Mouse (Mus musculus): Measurements from ENCODE around the gene Slc44a4.
A peak's percentile ranks its signal among the peaks of the same experiment; 100 is the strongest.

Gene Slc44a4

DNA sequence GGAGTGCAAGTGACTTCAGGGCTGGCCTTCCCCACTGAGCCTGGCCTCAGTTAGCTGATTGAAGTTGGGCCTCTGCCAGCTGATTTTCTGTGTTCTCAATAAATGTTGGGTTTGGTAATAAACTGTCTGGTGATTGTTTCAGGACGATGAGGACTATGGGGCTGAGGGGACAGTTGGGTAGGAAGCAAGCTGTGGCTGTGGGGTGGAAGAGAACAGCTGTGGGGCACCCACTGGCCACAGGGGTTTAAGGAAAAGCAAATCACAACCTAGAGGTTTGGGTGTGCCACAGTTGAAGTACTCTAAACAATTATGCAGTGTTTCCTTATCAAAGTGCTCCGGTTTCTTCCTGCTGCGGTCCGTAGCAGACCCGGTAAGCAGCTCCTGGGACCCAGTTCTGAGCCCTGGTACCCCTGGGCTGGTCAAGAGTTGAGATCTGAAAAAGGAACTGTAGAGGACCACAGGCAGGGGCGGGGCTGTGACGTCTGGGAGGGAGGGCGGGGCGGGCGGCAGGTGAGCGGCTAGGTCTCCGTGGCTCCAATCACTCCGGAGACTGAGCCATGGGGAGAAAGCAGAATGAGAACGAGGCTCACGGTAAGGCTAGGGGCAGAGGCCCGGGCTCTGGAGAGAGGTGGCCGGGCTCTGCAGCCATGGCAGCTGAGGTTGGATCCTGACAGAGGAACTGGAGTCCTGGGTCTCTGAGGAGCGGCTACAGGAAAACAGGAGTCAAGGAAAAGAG, at the start of gene Slc44a4:
Slc44a4 (plus strand) TSS at position 537 of the 736 bp plus-strand sequence.
- no peak for DNase-seq (ENCODE audit: low spot score)

DNA sequence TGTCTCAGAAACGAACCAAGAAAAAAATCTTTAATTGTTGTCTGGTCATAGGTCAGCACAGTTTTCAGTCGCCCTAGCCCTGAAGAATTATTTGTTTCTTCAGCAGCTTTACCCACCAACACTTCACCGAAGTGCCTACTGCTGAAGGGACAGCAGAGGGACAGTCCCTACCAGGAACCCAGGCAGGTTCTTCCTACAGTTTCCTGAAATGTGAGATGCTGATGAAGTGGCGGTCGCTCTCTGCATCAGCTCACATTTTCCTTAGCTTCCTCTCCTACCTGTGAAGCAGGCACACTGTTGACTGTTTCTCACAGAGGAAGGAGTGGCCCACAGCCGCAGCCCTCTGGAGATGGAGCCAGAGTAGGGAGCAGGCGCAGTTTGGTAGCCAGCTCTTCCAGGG, 48.3 kb upstream of the Slc44a4 start:
- no peak for DNase-seq (ENCODE audit: low spot score)

DNA sequence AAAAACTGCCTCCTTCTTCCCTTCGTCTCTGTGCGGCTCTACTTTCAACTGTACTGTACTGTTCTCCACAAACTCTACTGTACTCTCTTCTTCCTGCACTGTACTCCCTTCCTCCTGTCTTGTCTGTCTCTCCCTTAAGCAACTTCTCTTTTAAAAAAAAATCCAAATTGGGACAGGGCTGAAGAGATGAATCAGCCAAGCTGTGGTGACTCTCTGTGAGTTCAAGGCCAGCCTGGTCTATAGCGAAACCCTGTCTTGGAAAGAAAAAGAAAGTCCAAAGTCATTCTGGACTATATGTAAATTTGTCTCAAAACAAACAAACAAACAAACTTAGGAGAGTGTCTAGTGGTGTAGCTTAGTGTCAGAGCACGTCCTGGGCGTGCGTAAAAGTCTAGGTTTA, 39.9 kb upstream of the Slc44a4 start:
- DNase-seq (ENCODE audit: low spot score) = no peak

DNA sequence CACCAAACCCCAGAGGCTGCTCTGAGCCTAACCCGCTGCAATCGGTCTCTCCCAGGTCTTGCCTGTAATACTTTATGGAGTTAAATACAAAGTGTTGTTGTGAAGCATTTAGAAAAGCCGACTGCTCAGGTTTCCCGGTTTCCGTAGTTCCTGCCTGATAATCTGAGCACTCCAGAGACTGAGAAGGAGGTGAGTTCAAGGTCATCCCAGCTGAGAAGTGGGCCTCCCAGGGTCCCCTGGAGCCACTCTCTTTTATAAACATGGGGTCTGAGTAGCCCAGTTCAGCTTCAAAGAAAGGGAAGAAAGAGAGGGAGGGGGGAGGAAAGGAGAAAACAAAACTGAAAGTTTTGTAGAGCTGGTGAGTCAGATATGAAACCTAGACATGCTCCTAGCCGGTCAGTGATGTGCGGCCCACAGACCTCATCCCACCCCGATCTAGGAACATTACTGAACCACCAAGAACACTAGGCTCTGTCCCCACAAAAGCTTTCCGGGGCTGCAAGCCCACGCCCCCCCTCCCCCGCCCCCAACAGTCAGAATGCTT, 34.9 kb upstream of the Slc44a4 start, which contains the start of gene Zbtb12:
Zbtb12 (plus strand) TSS at position 148 of the 544 bp plus-strand sequence.
- DNase-seq (ENCODE audit: low spot score) = no peak

DNA sequence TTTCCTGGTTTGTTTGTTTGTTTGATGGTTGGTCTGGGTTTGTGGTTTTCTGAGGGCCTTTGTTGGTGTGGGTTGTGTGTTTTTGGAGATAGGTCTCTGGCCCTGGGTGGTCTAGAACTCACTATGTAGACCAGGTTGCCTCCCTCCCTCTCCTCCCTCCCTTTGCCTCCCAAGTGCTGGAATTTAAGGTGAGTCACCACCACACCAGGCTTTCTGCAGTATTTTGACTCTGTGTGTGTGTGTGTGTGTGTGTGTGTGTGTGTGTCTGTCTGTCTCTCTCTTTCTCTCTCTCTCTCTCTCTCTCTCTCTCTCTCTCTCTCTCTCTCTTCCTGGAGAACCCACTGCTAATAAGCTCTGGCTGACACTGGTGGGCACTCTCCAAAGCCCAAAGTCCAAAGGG, 33.1 kb upstream of the Slc44a4 start:
- no peak for DNase-seq (ENCODE audit: low spot score)

DNA sequence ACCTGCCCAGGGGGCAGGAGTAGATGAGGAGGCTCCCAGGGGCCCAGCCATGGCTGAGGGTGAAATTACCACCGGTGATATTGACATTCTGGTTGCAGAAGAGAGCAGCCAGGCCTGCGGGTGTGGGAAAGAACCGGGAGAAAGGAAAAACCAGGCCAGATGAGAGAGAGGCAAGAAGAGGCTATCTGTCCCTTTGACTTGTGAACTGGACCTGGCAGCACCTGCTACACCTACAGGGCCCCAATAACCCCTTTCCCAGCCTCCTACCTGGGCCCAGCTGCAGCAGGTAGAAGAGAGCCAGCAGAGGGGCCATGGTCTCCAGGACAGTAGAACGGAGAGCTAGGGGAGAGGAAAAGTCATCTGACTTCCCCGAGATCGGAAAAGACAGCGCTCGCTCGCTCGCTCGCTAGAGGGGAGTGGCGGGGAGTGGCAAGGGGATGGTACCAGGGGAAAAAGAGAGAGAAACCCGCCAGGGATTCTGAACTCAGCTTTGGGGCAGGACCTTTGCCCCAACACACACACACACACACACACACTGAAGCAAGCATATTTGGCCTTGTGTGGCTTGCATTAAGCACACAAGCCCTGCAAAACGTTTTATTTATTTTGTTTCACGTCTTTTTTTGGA, 32.5 kb upstream of the Slc44a4 start, which contains the start of gene Gm20547:
Gm20547 (minus strand) TSS at position 360 of the 628 bp plus-strand sequence.
- DNase-seq (ENCODE audit: low spot score) = no peak

DNA sequence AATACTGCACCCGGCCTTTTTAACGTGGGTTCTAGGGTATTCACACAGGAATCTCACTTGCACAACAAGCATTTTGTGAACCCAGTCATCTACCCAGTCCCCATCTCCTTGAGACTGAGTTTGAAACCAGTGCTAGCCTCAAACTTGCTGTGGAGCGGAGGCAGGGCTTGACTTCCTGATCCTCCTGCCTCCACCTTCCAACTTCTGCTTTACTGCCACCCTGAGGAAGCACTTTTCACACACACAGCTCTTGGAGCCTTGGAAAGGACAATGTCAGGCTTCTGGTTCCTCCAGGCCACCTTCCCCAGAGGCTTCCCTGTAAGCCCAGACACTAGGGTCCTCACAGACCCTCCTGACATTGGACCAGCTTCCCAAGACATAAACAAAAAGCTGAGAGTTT, 30.9 kb upstream of the Slc44a4 start:
- no peak for DNase-seq (ENCODE audit: low spot score)

DNA sequence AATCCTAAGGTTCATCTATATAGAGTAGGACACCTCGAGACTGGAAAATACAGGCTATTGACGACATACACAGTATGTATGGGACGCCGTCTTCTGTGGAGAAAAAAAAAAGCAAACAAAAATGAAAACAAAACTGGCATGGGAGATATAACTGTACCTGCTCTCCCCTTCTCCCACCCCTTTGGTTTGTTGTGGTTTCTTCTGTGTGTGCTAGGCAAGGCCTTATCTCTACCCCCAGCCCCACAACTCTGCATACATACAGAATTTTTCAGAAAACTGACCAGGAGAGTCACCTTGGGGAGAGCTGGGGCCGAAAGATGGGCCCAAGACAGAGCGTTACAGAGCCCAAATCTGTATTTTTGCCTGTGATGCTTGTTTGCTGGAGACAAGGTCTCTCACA, 29.6 kb upstream of the Slc44a4 start:
- DNase-seq (ENCODE audit: low spot score) = no peak

DNA sequence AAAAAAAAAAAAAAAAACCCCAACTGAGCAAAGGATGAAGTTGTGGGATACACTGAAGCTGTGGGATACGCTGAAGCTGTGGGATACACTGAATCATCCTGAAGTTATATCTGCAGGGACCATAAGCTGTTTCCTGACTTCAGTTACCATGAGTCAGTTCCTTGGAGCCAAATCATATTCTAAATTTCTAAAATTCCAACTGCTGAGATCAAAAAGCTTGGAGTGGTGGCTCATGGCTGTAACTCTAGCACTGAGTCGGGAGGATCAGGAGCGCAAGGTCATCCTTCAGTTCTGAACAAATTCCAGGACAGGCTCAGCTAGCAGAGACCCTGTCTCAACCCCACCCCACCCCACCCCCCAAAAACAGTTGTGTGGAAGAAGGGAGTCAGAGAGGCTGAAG, 28.7 kb upstream of the Slc44a4 start:
- no peak for DNase-seq (ENCODE audit: low spot score)

DNA sequence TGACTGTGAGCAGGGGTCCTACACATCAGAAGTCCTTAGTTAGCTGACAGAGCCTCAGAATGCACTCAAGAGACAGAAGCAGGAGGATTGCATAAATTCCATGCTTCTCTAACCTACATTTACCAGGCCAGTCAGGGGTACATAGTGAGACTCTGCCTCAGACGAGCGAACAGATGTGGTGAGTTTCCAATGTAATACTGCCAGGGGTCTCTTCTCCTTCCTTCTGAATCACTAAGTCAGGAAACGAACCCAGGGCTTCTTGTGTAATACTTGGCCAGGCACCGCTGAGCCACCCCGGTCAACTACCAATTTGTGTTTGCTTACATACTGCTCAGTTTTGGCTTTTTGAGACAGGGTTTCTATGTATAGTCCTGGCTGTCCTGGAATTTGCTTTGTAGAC, 26.3 kb upstream of the Slc44a4 start:
- no peak for DNase-seq (ENCODE audit: low spot score)

DNA sequence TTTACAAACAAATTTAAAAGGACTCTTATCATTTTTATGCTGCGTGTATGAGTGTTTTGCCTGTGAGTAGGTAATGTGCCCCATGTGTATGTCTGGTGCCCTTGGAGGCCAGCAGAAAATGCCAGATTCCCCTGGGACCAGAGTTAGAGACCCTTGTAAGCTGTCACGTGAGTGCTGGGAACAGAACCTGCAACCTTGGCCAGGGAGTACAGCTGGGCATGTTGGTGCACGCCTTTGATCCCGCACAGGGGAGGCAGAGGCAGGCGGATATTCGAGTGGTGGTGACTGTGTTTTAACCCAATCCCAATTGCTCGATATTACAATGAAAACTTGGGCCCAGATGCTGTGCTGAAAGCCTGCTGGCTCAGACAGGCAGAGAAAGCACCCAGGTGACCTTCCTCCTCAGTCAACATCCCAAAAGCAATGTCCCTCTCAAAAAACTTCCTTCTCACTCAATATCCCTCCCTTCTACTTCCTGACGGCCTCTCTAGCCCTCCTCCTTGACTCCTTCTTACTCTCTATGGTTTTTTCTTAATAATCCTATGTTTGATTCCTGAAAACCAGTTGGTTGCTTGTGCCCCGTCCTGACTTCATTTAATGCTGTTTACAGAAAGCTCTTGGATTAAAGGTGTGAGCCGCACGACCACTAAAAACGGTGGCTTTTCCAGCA, 24.1 kb upstream of the Slc44a4 start:
- no peak for DNase-seq (ENCODE audit: low spot score)

DNA sequence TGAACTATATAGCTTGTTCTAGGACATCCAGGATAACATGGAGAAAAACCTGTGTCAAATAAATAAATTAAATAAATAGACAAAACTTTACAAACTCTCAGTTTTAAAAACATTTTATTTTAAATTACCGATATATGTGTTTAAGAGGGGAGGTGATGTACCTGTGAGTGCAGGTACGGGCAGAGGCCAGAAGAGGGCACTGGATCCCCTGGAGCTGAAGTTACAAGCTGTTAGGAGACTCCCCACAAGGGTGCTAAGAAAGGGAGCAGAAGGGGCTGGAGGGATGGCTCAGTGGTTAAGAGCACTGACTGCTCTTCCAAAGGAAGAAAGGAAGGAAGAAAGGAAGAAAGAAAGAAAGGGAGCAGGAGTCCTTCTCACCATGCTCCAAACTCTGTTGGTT, 22.9 kb upstream of the Slc44a4 start:
- DNase-seq (ENCODE audit: low spot score) = no peak

DNA sequence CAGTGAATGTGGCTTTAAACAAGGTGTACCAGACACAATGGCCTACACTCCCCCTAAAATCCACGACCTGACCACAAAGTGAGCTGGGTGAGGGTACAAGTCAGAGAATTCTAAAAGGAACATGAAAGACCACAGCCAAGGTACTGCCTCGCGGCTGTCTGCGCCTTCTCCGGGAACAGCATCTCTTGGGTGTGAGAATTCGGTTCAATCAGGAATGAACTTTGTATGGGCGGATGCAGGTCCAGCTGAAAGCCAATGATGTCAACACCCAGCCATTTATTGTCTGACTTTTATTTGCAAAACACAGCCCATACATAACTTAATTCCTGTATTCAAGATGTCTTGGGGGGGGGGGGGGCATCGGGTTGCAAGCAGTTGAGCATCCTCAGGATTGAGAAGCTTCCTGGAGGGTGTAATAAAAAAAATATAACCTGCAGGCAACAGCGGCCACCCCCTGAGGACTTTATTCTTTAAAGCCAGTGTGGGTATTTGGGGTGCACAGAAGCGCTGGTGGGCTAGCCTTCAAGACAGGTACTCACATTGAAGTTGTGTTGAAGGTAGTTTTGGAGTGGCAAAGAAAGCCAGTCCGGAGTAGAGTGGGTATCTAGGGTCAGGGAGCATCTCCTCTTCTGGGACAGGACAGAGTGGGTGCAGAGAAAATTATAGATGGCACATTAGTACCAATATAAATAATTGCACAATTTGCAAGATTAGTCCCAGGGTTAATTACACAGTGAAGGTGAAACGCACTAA, 21.0 kb upstream of the Slc44a4 start:
- no peak for DNase-seq (ENCODE audit: low spot score)

DNA sequence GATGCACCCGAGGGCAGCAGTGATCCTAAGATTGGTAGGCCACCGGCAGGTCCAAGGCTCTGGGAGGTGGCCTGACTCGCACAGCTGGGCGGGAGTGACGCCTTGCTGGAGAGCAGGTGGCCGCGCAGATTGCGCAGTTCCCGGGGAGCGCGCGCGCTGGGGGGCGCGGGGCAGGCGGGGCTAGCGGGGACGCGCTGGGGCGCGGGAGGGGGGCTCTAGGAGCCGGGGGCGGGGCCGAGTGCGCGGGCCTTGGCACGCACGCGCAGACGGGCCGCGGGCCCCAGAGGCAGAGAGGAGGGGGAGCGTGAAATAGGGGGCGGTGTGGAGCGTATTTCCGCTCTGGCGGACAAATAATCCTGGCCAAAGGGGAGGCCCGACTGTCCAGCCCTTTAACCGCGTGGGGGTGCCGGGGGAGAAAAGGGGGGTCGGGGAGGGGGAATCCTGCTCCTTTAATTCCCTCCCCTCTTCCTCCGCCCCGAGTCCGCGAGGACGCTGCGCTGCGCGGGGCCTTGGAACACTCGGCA, 20.1 kb upstream of the Slc44a4 start:
- DNase-seq (ENCODE audit: low spot score) = peak; percentile 89

DNA sequence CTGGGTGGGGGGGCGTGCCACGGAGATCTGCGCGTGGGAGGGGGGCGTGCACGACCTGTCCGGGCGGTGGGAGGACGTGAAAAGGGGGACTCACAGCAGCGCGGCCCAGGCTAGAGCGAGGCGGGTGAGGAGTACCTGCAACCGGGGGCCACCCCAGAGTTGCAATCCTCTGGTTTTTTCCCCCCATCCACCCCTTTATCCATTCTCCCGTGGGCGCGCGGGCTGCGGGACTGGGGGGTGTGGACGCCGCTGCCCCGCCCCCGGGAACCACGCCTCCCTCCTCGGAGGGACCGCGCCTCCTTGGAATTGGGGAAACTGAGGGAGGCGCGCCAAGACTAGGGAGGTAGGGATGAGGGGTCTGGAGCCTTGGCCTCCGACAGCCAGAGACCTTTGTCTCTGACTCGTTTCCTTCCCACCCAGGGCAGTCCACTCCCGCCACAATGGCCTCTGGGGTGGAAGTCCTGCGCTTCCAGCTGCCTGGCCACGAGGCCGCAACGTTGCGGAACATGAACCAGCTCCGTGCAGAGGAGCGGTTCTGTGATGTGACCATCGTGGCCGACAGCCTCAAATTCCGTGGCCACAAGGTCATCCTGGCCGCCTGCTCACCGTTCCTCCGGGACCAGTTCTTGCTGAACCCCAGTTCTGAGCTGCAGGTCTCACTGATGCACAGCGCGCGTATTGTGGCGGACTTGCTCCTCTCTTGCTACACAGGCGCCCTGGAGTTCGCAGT, 19.3 kb upstream of the Slc44a4 start:
- DNase-seq (ENCODE audit: low spot score) = peak; percentile 50

DNA sequence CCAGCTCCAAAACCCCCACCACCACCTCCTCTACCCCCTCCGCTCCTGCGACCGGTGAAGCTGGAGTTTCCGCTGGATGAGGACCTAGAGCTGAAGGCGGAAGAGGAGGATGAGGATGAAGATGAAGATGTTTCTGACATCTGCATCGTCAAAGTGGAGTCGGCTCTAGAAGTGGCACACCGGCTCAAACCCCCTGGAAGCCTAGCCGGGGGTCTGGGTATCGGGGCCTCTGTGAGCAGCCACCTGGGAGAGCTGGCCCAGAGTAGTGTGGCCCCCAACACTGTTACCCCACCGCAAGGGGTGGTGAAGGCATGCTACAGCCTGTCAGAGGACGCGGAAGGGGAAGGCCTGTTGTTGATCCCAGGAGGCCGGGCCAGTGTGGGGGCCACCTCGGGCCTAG, 18.5 kb upstream of the Slc44a4 start:
- DNase-seq (ENCODE audit: low spot score) = no peak

DNA sequence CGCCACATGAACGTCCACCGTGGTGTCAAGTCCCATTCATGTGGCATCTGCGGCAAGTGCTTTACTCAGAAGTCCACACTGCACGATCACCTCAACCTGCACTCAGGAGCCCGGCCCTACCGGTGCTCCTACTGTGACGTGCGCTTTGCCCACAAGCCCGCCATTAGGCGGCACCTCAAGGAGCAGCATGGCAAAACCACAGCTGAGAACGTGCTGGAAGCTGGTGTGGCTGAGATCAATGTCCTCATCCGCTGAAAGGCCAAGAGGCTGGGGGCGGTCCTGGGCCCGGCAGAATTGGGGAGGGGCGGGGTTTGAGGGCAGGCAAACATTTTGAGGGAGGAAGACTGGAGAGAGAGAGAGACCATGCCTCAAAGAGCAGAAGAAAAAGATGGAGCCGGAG, 17.9 kb upstream of the Slc44a4 start:
- no peak for DNase-seq (ENCODE audit: low spot score)

DNA sequence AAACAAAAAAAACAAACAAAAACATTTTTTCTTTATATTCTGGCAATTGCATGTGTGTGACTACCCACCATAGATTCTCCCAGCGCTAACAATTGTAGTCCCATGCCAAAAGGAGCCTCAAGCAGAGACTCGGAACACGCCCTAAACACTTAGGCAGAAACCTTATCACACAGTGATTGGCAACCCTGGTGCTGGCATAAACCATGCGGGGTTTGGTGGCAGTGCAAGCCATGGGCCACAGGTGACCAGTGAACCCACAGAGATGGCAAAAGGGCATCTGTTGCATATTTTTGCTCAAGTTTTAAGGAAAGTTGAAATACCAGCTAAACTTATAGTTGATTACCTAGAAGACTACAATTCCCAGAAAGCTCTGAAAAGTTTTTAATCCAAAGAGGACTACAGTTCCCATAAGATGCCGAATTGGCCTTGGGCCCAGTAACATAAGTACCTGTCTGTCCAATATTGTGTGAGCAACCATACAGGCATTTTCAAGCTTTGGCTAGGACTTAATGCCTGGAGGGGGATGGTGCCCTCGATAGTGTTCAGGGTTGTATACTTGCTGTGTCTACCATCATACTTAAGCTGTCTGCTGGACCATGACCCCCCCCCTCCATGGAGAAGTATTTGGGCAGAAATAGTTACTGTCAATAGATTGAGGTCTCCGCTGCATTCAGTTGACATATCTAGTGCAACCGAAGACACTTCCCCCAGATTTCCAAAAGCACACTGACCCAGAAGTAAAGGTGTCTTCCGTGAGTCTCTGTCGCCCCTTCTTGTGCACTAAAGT, 16.7 kb upstream of the Slc44a4 start:
- no peak for DNase-seq (ENCODE audit: low spot score)

DNA sequence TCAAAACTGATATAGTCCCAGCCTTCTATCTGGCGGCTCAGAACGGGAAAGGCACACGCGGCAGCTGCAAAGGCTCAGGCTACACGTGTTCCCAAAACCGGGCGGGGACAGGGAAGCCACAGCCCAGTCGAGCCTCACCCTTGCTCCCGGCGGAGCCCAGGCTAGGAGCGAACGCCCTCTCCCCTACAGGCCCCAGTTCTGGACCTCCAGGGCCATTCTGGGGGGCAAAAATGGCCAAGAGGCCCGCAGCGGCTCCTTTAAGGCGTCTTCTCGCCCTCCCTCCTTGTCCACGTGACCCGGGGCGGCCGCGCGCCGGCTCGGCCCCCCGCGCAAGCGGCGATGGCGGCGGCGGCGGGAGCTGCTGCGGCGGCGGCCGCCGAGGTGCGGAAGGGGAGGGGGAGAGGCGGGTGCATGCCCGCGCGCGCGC, 16.1 kb upstream of the Slc44a4 start, which contains the start of the genes C2 and Ehmt2:
C2 (minus strand) TSS at position 106 of the 427 bp plus-strand sequence.
Ehmt2 (plus strand) TSS at position 310 of the 427 bp plus-strand sequence.
- DNase-seq (ENCODE audit: low spot score) = peak; percentile 77

DNA sequence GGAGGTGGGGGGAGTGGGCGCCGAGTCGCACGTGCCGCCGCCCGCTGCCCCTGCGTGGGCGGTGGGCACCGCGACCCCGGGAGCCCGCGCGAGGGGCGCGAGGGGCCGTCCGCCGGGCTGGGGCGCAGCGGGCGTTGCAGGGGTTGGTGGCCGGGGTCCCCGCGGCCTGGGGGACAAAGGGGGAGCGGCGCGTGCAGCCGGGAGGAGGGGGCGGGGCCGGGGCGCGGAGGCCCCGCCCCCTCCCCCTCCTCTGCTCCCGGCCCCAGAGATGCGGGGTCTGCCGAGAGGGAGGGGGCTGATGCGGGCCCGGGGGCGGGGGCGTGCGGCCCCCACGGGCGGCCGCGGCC, 15.6 kb upstream of the Slc44a4 start:
- no peak for DNase-seq (ENCODE audit: low spot score)
